In genomic region chr8:125922333-125922732, GRCm38 (mm10) we compare ENCODE assay signal across 21 mouse cellular contexts. TPM values are rescaled to one million over a fixed set of nuclear protein-coding genes. Genes with fewer than 3 reads are reported as not detected.
"Had no signal": no experiment of that assay in that cellular context is flagged by ENCODE, and none has a peak within 500 bp of the region (broad histone marks: within the 10 kb centered on the region; RNA-seq: fewer than 3 reads in every experiment).

No protein-coding gene starts in this region.

- H3K27me3 ChIP-seq: intestine, embryonic 15.5 days; limb, embryonic 13.5 days; liver, embryonic 15.5 days; midbrain, embryonic 15.5 days; neural tube, embryonic 12.5 days; stomach, embryonic 15.5 days had no signal

- DNase-seq: liver; lung, adult 2 months; right cerebral cortex, adult 18-20 months; right cerebral cortex, postnatal 14 days; right cerebral cortex, postnatal 4 days; thymus, postnatal 25 days had no signal

- H3K4me1 ChIP-seq: liver, embryonic 12.5 days; liver, embryonic 15.5 days; midbrain, embryonic 12.5 days; midbrain, embryonic 15.5 days; stomach, embryonic 15.5 days had no signal

- H3K4me3 ChIP-seq: intestine, embryonic 15.5 days; limb, embryonic 10.5 days; limb, embryonic 13.5 days; liver, embryonic 12.5 days; liver, embryonic 15.5 days; midbrain, embryonic 12.5 days; midbrain, embryonic 15.5 days; neural tube, embryonic 12.5 days; neural tube, embryonic 15.5 days; stomach, embryonic 15.5 days had no signal

- H3K9me3 ChIP-seq: intestine, embryonic 15.5 days; limb, embryonic 10.5 days; limb, embryonic 13.5 days; liver, embryonic 12.5 days; liver, embryonic 15.5 days; midbrain, embryonic 12.5 days; midbrain, embryonic 15.5 days; neural tube, embryonic 12.5 days; neural tube, embryonic 15.5 days; stomach, embryonic 15.5 days had no signal

- H3K27ac ChIP-seq: intestine, embryonic 15.5 days; limb, embryonic 10.5 days; limb, embryonic 13.5 days; liver, embryonic 12.5 days; liver, embryonic 15.5 days; macrophage; midbrain, embryonic 12.5 days; midbrain, embryonic 15.5 days; neural tube, embryonic 12.5 days; neural tube, embryonic 15.5 days; stomach, embryonic 15.5 days had no signal

- H3K9ac ChIP-seq: intestine, embryonic 15.5 days; limb, embryonic 13.5 days; liver, embryonic 12.5 days; liver, embryonic 15.5 days; midbrain, embryonic 12.5 days; midbrain, embryonic 15.5 days; neural tube, embryonic 12.5 days; neural tube, embryonic 15.5 days; stomach, embryonic 15.5 days had no signal

- ATAC-seq: hindbrain, embryonic 16.5 days; intestine, embryonic 15.5 days; liver, embryonic 12.5 days; lung, postnatal 0 days; midbrain, embryonic 15.5 days had no signal

- H3K36me3 ChIP-seq: intestine, embryonic 15.5 days; limb, embryonic 10.5 days; limb, embryonic 13.5 days; liver, embryonic 12.5 days; liver, embryonic 15.5 days; midbrain, embryonic 12.5 days; midbrain, embryonic 15.5 days; neural tube, embryonic 12.5 days; neural tube, embryonic 15.5 days; stomach, embryonic 15.5 days had no signal

- H3K4me2 ChIP-seq: intestine, embryonic 15.5 days; limb, embryonic 13.5 days; liver, embryonic 12.5 days; liver, embryonic 15.5 days; midbrain, embryonic 12.5 days; midbrain, embryonic 15.5 days; neural tube, embryonic 12.5 days; neural tube, embryonic 15.5 days; stomach, embryonic 15.5 days had no signal

RNA-seq across cellular contexts. Expression of gene Map3k21, which starts 12.1 kb away (rescaled TPM):
- total RNA-seq: megakaryocyte, adult 5-6 weeks had no signal
- polyA plus RNA-seq: macrophage; thymus, postnatal 0 days had no signal

RNA-seq across cellular contexts. Expression of gene Pcnx2, which starts 24.2 kb away (rescaled TPM):
- total RNA-seq: megakaryocyte, adult 5-6 weeks had no signal
- polyA plus RNA-seq: limb, embryonic 10.5 days; macrophage had no signal
